In the genomic region with DNA sequence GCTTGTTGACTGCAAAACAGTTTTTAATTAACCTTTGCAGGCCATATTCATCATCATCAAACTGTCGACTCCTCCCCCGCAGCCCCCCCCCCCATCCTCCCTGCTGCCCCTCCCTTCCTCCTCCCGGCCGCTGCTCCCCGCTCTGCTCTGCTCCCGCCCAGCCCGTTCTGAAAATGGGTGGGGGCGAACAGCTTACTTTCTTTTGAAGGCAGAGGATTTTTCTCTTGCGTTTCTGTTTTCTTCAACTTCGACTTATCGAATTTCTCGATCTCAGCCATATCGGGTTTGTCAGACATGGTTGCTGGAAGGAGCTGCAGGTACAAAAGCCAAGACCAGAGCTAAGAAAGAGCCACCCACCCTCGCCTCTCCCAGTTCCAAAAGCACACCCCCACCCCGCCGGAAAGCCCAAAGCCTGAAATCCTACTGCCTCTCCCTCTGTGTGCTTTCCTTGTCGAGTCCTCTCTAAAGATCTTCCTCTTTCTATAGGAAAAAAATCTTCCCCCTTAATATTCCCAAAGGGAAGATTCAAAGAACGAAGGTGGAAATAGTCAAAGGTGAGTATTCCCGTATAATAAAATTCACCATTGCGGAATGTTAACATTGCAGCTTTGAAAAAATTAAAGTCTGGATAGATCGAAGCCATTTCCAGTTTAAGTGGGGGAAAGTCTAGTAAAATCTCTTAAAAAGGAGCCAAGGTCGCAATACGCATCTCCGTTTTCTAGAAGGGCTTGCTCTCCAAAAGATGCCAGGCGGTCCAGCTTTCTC, we compare ENCODE assay signal across 8 mouse cellular contexts. TPM values are rescaled to one million over a fixed set of nuclear protein-coding genes. Genes with fewer than 3 reads are reported as not detected.
DNase-seq lines count a peak whose midpoint lies in the region; ATAC-seq lines count a peak whose summit lies in the region.

No protein-coding gene starts in this region.

- H3K4me1 ChIP-seq in kidney, embryonic 14.5 days (ENCODE audit: control insufficient read depth, insufficient read depth, low read length): no peaks in the 10 kb centered on the region
- H3K4me1 ChIP-seq in forebrain, embryonic 12.5 days: peaks cover 21% of the 10 kb centered on the region

- WGBS in kidney, embryonic 14.5 days: 32% methylated on average over 25 of the region's 25 CpGs
- WGBS in forebrain, embryonic 12.5 days: 17% methylated on average over 25 of the region's 25 CpGs

- no peak for ATAC-seq in kidney, embryonic 14.5 days (ENCODE audit: low FRiP score, low TSS enrichment)
- no peak for ATAC-seq in forebrain, embryonic 12.5 days (ENCODE audit: low FRiP score)

- no peaks in the 10 kb centered on the region for H3K9me3 ChIP-seq in kidney, embryonic 14.5 days (ENCODE audit: control insufficient read depth, low read length)
- H3K9me3 ChIP-seq in forebrain, embryonic 12.5 days: no peaks in the 10 kb centered on the region

- peak overlapping the region; percentile 45 for H3K4me2 ChIP-seq in kidney, embryonic 14.5 days (replicated peaks; ENCODE audit: low read depth, low read length)
- peak overlapping the region; percentile 56 for H3K4me2 ChIP-seq in forebrain, embryonic 12.5 days

- H3K9ac ChIP-seq in kidney, embryonic 14.5 days (ENCODE audit: low read depth, low read length): peak overlapping the region; percentile 68
- peak overlapping the region; percentile 80 for H3K9ac ChIP-seq in forebrain, embryonic 12.5 days

- peak overlapping the region; percentile 54 for H3K4me3 ChIP-seq in kidney, embryonic 14.5 days (ENCODE audit: low read length)
- H3K4me3 ChIP-seq in forebrain, embryonic 12.5 days (replicated peaks): peak overlapping the region; percentile 57

- peak overlapping the region; percentile 65 for H3K27ac ChIP-seq in kidney, embryonic 14.5 days (ENCODE audit: low read depth, low read length)
- H3K27ac ChIP-seq in forebrain, embryonic 12.5 days: peak overlapping the region; percentile 94

- H3K27me3 ChIP-seq in kidney, embryonic 14.5 days (ENCODE audit: control insufficient read depth, insufficient read depth, low read length): 0 out of 2 replicates have a peak, but pooled peaks cover 3% of the 10 kb centered on the region
- peaks cover 35% of the 10 kb centered on the region for H3K27me3 ChIP-seq in forebrain, embryonic 12.5 days

- DNase-seq in kidney, adult 9 months: no peak
- DNase-seq in Muller cell, postnatal 12 days (ENCODE audit: inconsistent ontology term): peak; percentile 41
- DNase-seq in induced T-regulatory cell, adult 2 months (ENCODE audit: low read depth): peak; percentile 79
- DNase-seq in lung, postnatal 10 days: peak; percentile 61
- DNase-seq in thymus, postnatal 10 days (ENCODE audit: low spot score in 2 of 2): peak; percentile 40 to 41
- DNase-seq in gastrocnemius, adult 8-10 months (ENCODE audit: low spot score in 2 of 2): no peak

- H3K36me3 ChIP-seq in kidney, embryonic 14.5 days (ENCODE audit: control insufficient read depth, insufficient read depth, low read length): no peaks in the 10 kb centered on the region
- no peaks in the 10 kb centered on the region for H3K36me3 ChIP-seq in forebrain, embryonic 12.5 days (replicated peaks)

RNA-seq across cellular contexts. Expression of gene Tmsb4x, which starts 1.2 kb away (rescaled TPM):
- polyA plus RNA-seq in kidney, embryonic 14.5 days (2014; fragmentation: Nextera tagmentation; extraction: Ambion mirVana): 2,072 and 3,120 TPM in 2 replicates
- polyA plus RNA-seq in forebrain, embryonic 12.5 days (2016; fragmentation: Nextera tagmentation; extraction: Ambion mirVana): 5,994 and 6,112 TPM in 2 replicates
- 100 to 1,000 TPM; 149 to 210 (median 158) TPM for total RNA-seq in gastrocnemius, adult 8-10 months (2022)

RNA-seq across cellular contexts. Expression of gene Tlr8, which starts 56.2 kb away (rescaled TPM):
- polyA plus RNA-seq in kidney, embryonic 14.5 days (2014; fragmentation: Nextera tagmentation; extraction: Ambion mirVana): 0.10 and 0.12 TPM in 2 replicates
- polyA plus RNA-seq in forebrain, embryonic 12.5 days (2016; fragmentation: Nextera tagmentation; extraction: Ambion mirVana): not detected in 2 replicates
- under 1 TPM in 3 of 4 experiments, not detected in 1; 0.29 to 0.83 (median 0.46) TPM for total RNA-seq in gastrocnemius, adult 8-10 months (2022)

Comparison
In these comparisons a context has a peak if more than half of its experiments do, and no peak if none do; other contexts are left out.
1. DNase-seq: peak in Muller cell, postnatal 12 days (single experiment), induced T-regulatory cell, adult 2 months (single experiment), lung, postnatal 10 days (single experiment) and thymus, postnatal 10 days (2 of 2); none in kidney, adult 9 months (single experiment) and gastrocnemius, adult 8-10 months (0 of 2).